Mouse (Mus musculus): ENCODE results near the gene Gm34653.
A peak's percentile ranks its signal among the peaks of the same experiment; 100 is the strongest.
"Not testable (repeated sequence)": the region's sequence is repeated elsewhere in the genome, so short reads cannot be mapped to it uniquely, and the experiment has no call there.

The Gm34653 gene

GRCm38 (mm10) chr2:34818492-34818891 lies 14.3 kb upstream of the Gm34653 start:
- DNase-seq (ENCODE audit: low read depth) = no peak

GRCm38 (mm10) chr2:34825827-34826459 lies 6.9 kb upstream of the Gm34653 start, which contains the start of gene Fbxw2:
Fbxw2 (minus strand) TSS chr2:34826311.
- DNase-seq (ENCODE audit: low read depth) = peak; percentile 77

DNA sequence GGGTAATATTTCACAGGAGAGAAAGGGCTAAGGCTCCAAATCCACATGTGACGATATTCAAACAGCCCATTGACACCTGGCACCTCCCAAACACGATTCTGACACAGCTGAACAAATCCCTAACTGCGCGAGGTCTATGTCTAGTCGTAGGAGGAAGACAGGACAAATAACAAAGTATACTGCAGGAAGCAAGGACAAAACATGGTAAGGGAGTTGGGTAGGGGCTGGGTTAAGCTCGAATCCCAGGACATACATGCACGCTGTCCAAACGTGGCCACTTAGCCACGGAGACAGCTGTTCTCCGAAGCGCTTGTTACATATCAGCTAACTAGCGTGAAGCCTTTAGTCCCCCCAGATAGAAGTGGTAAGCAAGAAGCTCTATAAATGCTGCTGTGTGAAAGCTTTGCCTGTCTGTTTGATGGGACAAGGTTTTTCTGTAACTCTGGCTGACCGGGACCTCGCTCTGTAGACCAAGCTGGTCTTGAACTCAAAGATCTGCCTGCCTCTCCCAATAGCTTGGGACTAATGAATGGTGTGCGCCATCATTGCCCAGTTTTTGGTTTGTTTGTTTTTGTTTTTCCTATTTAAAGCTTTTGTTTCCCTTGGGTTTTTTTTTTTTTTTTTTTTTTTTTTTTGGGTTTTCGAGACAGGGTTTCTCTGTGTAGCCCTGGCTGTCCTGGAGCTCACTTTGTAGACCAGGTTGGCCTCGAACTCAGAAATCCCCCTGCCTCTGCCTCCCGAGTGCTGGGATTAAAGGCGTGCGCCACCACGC lies 6.2 kb upstream of the Gm34653 start:
- DNase-seq (ENCODE audit: low read depth) = no peak

- no peak for DNase-seq (ENCODE audit: low read depth)
Observed at GRCm38 (mm10) chr2:34827591-34827990, 5.2 kb upstream of the Gm34653 start.

DNA sequence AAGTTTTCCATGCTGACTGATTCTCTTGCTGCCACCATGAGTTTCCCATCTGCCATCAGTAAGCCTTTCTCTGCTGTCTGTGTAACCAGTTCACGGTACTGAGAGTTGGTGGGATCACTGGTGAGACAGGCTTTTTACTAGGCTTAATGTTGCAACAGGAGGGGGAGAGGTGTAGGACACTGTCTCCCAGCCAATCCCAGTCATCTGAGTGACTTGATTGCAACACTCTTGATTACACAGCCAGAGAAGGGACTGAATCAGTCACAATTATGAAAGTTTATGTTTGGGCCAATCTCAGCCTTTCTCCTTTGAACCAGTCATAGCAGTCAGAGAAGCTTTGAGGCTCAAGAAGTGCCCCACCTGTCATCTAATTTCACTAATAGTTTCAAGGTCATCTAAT lies 4.8 kb upstream of the Gm34653 start:
- no peak for DNase-seq (ENCODE audit: low read depth)

GRCm38 (mm10) chr2:34830066-34830465 lies 2.7 kb upstream of the Gm34653 start:
- DNase-seq (ENCODE audit: low read depth) = not testable (repeated sequence)

DNA sequence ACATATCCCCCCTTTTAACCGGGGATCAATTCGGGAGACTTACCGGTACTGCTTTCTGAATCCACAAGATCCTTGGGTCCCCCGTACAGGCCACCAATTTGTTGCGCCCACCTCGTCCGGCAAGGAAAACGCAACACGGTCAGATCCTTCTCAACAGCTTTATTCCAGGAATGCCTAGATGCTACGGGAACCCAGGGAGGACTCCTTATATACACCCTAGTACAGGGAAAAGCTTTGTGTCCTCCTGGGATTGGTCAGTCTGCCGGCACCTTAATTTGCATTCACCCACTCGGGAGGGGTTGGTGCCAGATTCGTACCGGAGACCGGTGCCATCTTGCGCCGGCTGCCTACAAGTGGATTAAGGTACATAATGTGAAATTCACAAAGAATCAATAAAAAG lies 817 bp downstream of the Gm34653 start:
- DNase-seq (ENCODE audit: low read depth) = no peak

GRCm38 (mm10) chr2:34835669-34836068 lies 2.9 kb downstream of the Gm34653 start:
- no peak for DNase-seq (ENCODE audit: low read depth)

- DNase-seq (ENCODE audit: low read depth) = not testable (repeated sequence)
Observed at GRCm38 (mm10) chr2:34840143-34840542, 7.3 kb downstream of the Gm34653 start.

GRCm38 (mm10) chr2:34841706-34842105 lies 8.9 kb downstream of the Gm34653 start:
- DNase-seq (ENCODE audit: low read depth) = no peak

GRCm38 (mm10) chr2:34843211-34843939 lies 10.6 kb downstream of the Gm34653 start:
- no peak for DNase-seq (ENCODE audit: low read depth)

- no peak for DNase-seq (ENCODE audit: low read depth)
Observed at GRCm38 (mm10) chr2:34847702-34848101, 14.9 kb downstream of the Gm34653 start.

DNA sequence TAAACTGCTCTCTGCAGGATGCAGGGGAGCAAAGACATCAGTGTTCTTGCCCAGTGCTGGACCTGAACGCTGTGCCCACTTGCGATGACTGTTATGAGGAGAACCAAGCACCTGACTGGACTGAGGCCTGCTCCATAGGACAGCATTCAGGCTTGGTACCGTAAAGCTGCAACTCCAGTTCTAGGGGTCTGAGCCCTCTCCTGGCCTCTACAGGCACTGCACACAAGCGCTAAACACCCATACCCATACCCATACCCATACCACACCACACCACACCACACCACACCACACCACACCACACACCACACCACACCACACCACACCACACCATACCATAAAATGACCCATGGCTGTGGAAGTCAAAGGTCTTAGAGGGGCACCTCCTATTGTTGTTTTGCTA lies 22.5 kb downstream of the Gm34653 start:
- DNase-seq (ENCODE audit: low read depth) = no peak

GRCm38 (mm10) chr2:34857728-34858127 lies 24.9 kb downstream of the Gm34653 start:
- no peak for DNase-seq (ENCODE audit: low read depth)

GRCm38 (mm10) chr2:34869680-34870079 lies 36.9 kb downstream of the Gm34653 start:
- DNase-seq (ENCODE audit: low read depth) = peak; percentile 37

GRCm38 (mm10) chr2:34870520-34871474 lies 38.0 kb downstream of the Gm34653 start:
- peak; percentile 100 for DNase-seq (ENCODE audit: low read depth)

- DNase-seq (ENCODE audit: low read depth) = no peak
Observed at GRCm38 (mm10) chr2:34874271-34874670, 41.5 kb downstream of the Gm34653 start, which contains the start of gene Cutal. Cutal (plus strand) TSS chr2:34874396.

DNA sequence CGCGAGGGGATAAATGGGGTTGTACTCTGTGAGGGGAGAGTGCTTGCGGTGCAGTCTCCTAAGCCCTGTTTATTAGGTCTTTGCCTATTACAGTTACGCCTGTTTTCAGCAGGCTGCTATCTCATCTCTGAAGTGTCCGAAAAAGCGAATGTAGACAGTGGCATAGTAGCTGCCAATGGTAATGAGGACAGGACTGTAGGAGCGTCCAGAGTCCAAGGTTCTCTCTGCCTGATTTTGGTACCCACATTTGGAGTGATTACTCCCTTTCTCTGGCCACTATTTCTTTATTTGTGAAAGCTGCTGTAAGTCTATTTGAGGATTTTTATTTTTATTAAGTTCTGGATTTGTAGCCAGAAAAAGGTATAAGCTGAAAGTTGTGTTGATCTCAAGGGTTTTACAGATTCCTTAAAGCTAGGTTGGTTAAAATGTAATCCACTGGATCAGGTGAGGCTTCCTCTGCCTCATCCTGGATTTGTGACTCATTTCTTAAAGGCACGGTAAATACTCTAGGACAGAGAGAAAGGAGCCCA lies 42.1 kb downstream of the Gm34653 start, which contains the start of gene Psmd5:
TSS of gene Psmd5 (minus strand) at position 153 of the 530 bp plus-strand sequence.
- no peak for DNase-seq (ENCODE audit: low read depth)

GRCm38 (mm10) chr2:34880054-34880453 lies 47.2 kb downstream of the Gm34653 start:
- no peak for DNase-seq (ENCODE audit: low read depth)

GRCm38 (mm10) chr2:34882757-34883156 lies 50.0 kb downstream of the Gm34653 start:
- no peak for DNase-seq (ENCODE audit: low read depth)

DNA sequence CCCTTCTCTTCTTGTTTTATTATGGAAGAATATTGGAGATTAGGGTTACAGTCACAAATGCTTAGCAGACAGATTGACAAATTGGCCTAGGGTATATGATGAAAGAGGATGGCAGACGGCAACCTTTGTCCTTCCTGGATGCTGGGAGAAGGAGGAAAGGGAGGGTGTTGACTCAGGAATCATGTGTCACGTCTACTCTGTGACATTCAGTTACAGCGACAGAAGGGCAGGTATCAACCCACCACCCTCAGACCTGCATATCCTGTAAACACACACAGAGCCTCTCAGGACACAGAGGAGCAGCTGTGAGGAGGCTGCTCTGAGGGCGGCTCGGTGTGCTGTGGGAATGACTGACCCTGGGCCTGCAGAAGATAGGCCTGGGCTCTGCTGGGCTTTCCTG lies 50.4 kb downstream of the Gm34653 start:
- no peak for DNase-seq (ENCODE audit: low read depth)
